Mouse (Mus musculus) embryonic facial prominence, embryonic 11.5 days (tissue): Measurements from ENCODE around the gene Mybphl. TPM values are rescaled to one million over a fixed set of nuclear protein-coding genes. Genes with fewer than 3 reads are reported as not detected.

Experiments used
- ATAC-seq: fragments of 200-750 bp; cut with Nextera tagmentation; replicated peaks from 2 replicates; pipeline ENCODE4 v1.8.0; 2017; ENCODE audit warnings: low read depth; ENCODE audit not compliant: insufficient number of reproducible peaks, low FRiP score, low TSS enrichment
- DNase-seq: peaks from one replicate; pipeline ENCODE4 v3.0.0-alpha.2; 2015; ENCODE audit warnings: low spot score
- H3K27ac ChIP-seq: fragments of 300-500 bp; sonication (generic); replicated peaks from 2 replicates; pipeline ENCODE4 v1.5.1; 2014; ENCODE audit warnings: mild to moderate bottlenecking, low read depth, low read length, control low read depth
- H3K27me3 ChIP-seq: fragments of 300-500 bp; sonication (generic); 2 replicates; pipeline ENCODE4 v1.6.1; 2014; ENCODE audit warnings: mild to moderate bottlenecking, low read length, moderate library complexity, mixed read lengths; ENCODE audit not compliant: control insufficient read depth, insufficient read depth
- H3K36me3 ChIP-seq: fragments of 300-500 bp; sonication (generic); replicated peaks from 2 replicates; pipeline ENCODE4 v1.6.1; 2014; ENCODE audit warnings: low read depth, mild to moderate bottlenecking, low read length, moderate library complexity, mixed read lengths; ENCODE audit not compliant: control insufficient read depth, insufficient read depth
- H3K4me1 ChIP-seq: fragments of 300-500 bp; sonication (generic); 2 replicates; pipeline ENCODE4 v1.6.1; 2014; ENCODE audit warnings: low read length, mixed read lengths; ENCODE audit not compliant: control insufficient read depth, insufficient read depth
- H3K4me2 ChIP-seq: fragments of 300-500 bp; sonication (generic); 2 replicates; pipeline ENCODE4 v1.6.1; 2014; ENCODE audit warnings: low read depth, mild to moderate bottlenecking, control low read depth, low read length, moderate library complexity
- H3K4me3 ChIP-seq: fragments of 300-500 bp; sonication (generic); 2 replicates; pipeline ENCODE4 v1.5.1; 2014; ENCODE audit warnings: low read depth, low read length, control low read depth
- H3K9ac ChIP-seq: fragments of 300-500 bp; sonication (generic); replicated peaks from 2 replicates; pipeline ENCODE4 v1.6.1; 2014; ENCODE audit warnings: mild to moderate bottlenecking, control low read depth, low read length
- H3K9me3 ChIP-seq: fragments of 300-500 bp; sonication (generic); replicated peaks from 2 replicates; pipeline ENCODE4 v1.6.1; 2016; ENCODE audit warnings: mild to moderate bottlenecking, low read length, inconsistent platforms, mixed read lengths; ENCODE audit not compliant: control insufficient read depth
- WGBS: fragments of 180-500 bp; shearing (Covaris S2); extraction: QIAGEN DNeasy Blood & Tissue Kit; methylation state at CpG from one replicate; pipeline ENCODE4 v1.1.7; 2014; 5-methylcytosine and 5-hydroxymethylcytosine counted together
- polyA plus RNA-seq: library from polyadenylated mRNA; unstranded; fragments of >200 nt; fragmentation: Nextera tagmentation; extraction: Ambion mirVana; gene quantifications from 2 replicates; pipeline ENCODE4 v1.2.1, GENCODE M21; 2014

Mybphl gene
- polyA plus RNA-seq, 1 experiment from 2014 or later, result 0.32 TPM

DNA sequence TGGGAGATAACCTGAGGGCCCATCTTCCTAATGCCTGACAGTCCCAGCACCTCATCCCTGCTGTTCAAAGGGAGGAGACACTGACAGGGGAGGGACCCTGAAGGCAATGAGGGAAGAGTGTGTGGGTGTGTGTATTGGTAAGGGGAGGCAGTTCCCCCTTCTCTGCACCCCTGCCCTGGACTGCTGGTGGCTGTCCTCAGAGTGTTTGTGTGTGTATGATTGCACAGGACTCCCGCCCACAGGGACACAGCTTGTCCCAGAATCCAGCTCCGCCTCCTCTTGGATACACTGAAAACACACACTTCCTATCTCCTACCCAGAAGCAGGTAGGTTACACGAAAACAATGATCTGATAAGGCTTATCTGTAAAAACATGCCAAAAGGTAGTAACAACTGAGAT is 9.5 kb upstream of the Mybphl start:
- Histone ChIP-seq H3K4me3 (no peak overlapping the region), H3K9ac (no peak overlapping the region), H3K27me3 (no peaks in the 10 kb centered on the region), H3K4me2 (no peak overlapping the region), H3K9me3 (no peaks in the 10 kb centered on the region), H3K4me1 (no peaks in the 10 kb centered on the region), H3K27ac (no peak overlapping the region), H3K36me3 (peaks cover 2% of the 10 kb centered on the region; the same call in 1 of the 2 replicates)
- no peak for ATAC-seq
- 88% methylated on average over 3 of the region's 3 CpGs for WGBS
- DNase-seq, result no peak

DNA sequence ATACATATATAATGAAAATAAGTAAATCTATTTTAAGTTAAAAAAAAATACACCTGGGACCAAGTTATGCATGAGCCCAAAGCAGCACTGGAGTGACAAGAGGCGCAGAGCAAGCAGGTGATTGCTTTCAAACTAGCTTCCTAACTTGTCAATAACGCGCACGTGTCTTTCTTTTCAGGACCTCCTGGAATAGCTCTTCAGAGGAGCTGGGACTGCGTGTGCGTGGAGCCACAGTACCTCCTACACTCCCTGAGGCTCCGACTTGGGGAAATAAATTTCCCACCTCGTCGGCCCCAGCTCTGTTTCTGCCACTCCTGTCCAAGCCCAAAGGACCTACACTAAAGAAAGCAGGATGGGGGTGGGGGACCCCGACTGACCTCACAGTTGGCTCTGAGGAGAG is 7.7 kb upstream of the Mybphl start:
- 90% methylated on average over 10 of the region's 10 CpGs for WGBS
- Histone ChIP-seq H3K9ac (no peak overlapping the region), H3K4me1 (no peaks in the 10 kb centered on the region), H3K9me3 (no peaks in the 10 kb centered on the region), H3K36me3 (peaks cover 2% of the 10 kb centered on the region; the same call in 1 of the 2 replicates), H3K27me3 (no peaks in the 10 kb centered on the region), H3K4me3 (no peak overlapping the region), H3K4me2 (no peak overlapping the region), H3K27ac (no peak overlapping the region)
- ATAC-seq, result no peak
- DNase-seq, result no peak

DNA sequence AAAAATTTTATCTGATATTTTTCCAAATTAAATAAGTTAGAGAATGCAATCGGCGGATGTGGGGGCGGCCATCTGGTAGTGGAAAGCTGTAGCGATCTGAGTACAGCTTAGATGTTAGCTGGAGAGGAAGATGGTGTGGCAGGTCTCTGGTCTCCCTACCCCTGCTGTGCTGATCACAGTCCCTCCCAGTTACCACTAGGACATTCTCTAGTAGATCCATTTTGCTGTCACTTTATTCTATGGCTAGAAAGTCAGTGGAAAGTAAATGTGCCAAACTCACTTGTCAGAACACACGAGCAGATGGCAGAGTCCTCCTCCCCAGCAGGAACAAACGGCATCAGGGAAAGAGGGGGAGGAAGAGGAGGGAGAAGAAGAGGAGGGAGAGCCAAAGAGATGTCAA is 6.3 kb upstream of the Mybphl start:
- H3K4me3 ChIP-seq, result no peak overlapping the region
- H3K27me3 ChIP-seq, result no peaks in the 10 kb centered on the region
- no peak overlapping the region for H3K27ac ChIP-seq
- H3K4me1 ChIP-seq, result no peaks in the 10 kb centered on the region
- peaks cover 2% of the 10 kb centered on the region; the same call in 1 of the 2 replicates for H3K36me3 ChIP-seq
- no peak overlapping the region for H3K4me2 ChIP-seq
- 83% methylated on average over 6 of the region's 6 CpGs for WGBS
- DNase-seq (no peak), ATAC-seq (no peak)
- no peak overlapping the region for H3K9ac ChIP-seq
- no peaks in the 10 kb centered on the region for H3K9me3 ChIP-seq

DNA sequence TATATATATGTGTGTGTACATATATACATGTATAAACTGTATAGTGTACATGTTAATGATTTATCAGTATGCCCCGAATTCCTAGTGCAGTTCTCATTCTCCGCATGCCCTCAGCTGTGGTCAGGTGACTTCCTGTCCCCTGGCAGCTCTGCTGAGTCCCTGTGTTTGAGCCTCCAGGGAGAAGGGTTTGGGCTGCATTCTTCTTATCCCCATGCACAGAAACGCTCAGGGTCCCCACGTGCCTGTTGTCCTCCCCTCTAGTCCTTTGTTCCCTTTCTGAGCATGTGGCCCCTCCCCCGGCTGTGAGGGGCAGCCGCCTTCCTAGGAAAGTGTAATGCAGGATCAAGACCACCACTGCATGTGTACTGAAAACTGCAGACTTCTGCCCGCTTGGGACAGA is 3.8 kb upstream of the Mybphl start:
- DNase-seq (peak; percentile 63), ATAC-seq (peak; percentile 36; the same call in 1 of the 2 replicates)
- Histone ChIP-seq H3K27me3 (no peaks in the 10 kb centered on the region), H3K9me3 (no peaks in the 10 kb centered on the region), H3K4me1 (no peaks in the 10 kb centered on the region), H3K4me3 (no peak overlapping the region), H3K4me2 (no peak overlapping the region), H3K36me3 (no peaks in the 10 kb centered on the region; the same call in 1 of the 2 replicates), H3K9ac (peak overlapping the region; percentile 5; the same call in 1 of the 2 replicates), H3K27ac (peak overlapping the region; percentile 4; the same call in 1 of the 2 replicates)
- 15% methylated on average over 7 of the region's 7 CpGs for WGBS

DNA sequence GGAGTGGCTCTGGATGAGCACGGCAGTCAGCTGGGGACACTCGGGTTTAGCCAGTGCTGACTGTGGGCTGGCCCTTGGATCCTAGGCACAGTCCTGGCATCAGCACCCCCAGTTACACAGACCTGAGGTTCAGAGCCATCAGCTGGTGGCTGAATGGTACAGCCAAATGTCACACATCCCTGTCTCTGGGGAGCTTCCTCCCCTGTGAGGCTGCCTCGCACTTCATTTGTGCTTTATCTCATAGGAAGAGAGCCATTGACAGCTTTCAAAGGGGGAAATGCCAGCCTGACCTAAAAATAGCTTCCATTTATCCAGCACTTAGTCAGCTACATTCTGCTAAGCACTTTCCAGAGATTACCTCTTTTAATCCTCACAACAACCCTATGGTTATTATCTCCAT is 1.1 kb upstream of the Mybphl start:
- WGBS, result 79% methylated on average over 3 of the region's 3 CpGs
- H3K27ac ChIP-seq, result no peak overlapping the region
- no peaks in the 10 kb centered on the region for H3K9me3 ChIP-seq
- no peak overlapping the region for H3K4me3 ChIP-seq
- no peak for DNase-seq
- no peaks in the 10 kb centered on the region for H3K27me3 ChIP-seq
- no peaks in the 10 kb centered on the region for H3K36me3 ChIP-seq
- ATAC-seq, result no peak
- no peak overlapping the region for H3K9ac ChIP-seq
- H3K4me2 ChIP-seq, result no peak overlapping the region
- no peaks in the 10 kb centered on the region for H3K4me1 ChIP-seq

DNA sequence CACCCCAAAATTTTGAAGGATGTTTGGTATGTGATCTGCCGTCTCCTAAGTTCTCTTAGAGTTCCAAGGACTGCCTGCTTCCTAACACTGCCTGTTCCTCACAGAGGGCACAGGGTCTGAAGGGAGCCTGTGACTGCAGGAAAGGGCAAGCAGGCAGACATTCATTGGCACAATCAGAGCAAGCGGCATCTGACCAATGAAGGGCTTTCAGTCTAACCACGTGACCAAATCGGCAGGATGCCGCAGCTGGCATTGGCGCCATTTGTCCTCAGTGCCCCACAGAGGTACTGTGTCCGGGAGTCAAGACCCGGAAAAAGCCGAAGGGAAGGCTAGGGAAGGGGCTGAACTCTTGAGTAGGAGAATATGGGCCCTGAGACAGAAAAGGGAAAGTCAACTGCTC is 2.5 kb downstream of the Mybphl start:
- H3K27ac ChIP-seq, result no peak overlapping the region
- no peaks in the 10 kb centered on the region for H3K36me3 ChIP-seq
- H3K27me3 ChIP-seq, result no peaks in the 10 kb centered on the region
- H3K9ac ChIP-seq, result no peak overlapping the region
- DNase-seq (no peak), ATAC-seq (no peak)
- H3K4me3 ChIP-seq, result no peak overlapping the region
- 61% methylated on average over 9 of the region's 9 CpGs for WGBS
- H3K4me1 ChIP-seq, result no peaks in the 10 kb centered on the region
- H3K9me3 ChIP-seq, result no peaks in the 10 kb centered on the region
- no peak overlapping the region for H3K4me2 ChIP-seq

DNA sequence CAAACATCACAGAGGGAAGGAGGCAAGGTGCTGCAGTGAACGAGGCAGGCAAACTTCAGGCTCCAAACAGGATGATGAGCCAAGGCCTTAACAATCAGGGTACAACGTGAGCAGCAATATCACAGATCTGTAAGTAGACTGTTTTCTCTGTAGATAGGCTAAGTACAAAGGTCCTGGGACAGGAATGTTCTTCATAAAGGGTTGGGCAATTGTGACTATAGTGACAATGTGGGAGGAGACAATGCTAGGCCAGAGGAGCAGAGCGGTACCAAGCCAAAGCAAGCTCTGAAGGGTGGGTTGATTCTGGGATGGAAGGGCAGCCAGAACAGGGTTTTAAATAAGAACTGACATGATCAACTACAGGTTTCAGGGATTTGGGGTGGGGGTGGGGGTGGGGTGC is 3.1 kb downstream of the Mybphl start:
- H3K36me3 ChIP-seq, result no peaks in the 10 kb centered on the region
- H3K4me3 ChIP-seq, result no peak overlapping the region
- H3K9me3 ChIP-seq, result no peaks in the 10 kb centered on the region
- ATAC-seq, result no peak
- H3K27me3 ChIP-seq, result no peaks in the 10 kb centered on the region
- H3K9ac ChIP-seq, result no peak overlapping the region
- H3K27ac ChIP-seq, result no peak overlapping the region
- 82% methylated on average over 3 of the region's 3 CpGs for WGBS
- H3K4me1 ChIP-seq, result no peaks in the 10 kb centered on the region
- no peak for DNase-seq
- no peak overlapping the region for H3K4me2 ChIP-seq

DNA sequence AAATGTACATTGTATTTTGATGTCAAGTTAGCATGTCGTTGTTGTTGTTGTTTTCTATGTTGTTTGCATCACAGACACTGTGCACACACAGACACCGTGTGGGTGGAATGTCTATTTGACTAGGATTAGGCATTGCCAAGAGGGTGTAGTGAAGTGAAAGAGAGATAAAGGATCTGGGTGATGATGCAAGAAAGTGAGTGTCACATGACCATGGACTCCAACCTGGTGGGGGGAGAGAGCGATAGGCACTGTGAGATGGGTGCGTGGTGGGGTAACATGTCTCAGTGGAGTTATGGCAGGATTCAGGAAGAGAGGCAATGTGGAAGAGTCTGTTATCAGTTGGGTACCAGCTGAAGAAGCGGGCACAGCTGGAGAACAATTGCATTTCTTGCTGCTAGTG is 4.0 kb downstream of the Mybphl start:
- H3K4me2 ChIP-seq, result no peak overlapping the region
- no peaks in the 10 kb centered on the region for H3K9me3 ChIP-seq
- WGBS, result 85% methylated on average over 5 of the region's 5 CpGs
- H3K9ac ChIP-seq, result no peak overlapping the region
- H3K27me3 ChIP-seq, result no peaks in the 10 kb centered on the region
- ATAC-seq, result no peak
- H3K36me3 ChIP-seq, result no peaks in the 10 kb centered on the region
- no peak for DNase-seq
- no peak overlapping the region for H3K4me3 ChIP-seq
- no peak overlapping the region for H3K27ac ChIP-seq
- H3K4me1 ChIP-seq, result no peaks in the 10 kb centered on the region
